Mouse (Mus musculus) left cerebral cortex, adult 18-20 months (tissue): Measurements from ENCODE around the gene Rnf141. TPM values are rescaled to one million over a fixed set of nuclear protein-coding genes. Genes with fewer than 3 reads are reported as not detected.

Source experiments
- DNase-seq, 2 experiments: peaks; one replicate each; pipeline ENCODE4 v3.0.0; 2021 to 2022; ENCODE audit warnings: low spot score in 2 of 2, mixed read lengths in 1 of 2
- microRNA-seq, 2 experiments: library from miRNA; unstranded; fragments of <30 nt; microRNA quantifications; one replicate each; pipeline ENCODE4 v1.2.0; 2021
- total RNA-seq, 2 experiments: library from RNA; stranded (reverse); gene quantifications; 2 replicates each; pipeline ENCODE4 v1.2.3; 2021

Rnf141 gene
- total RNA-seq, 2 experiments from 2014 or later = 76.2 to 85.0 TPM

- no peak for DNase-seq
Observed at GRCm38 (mm10) chr7:110770949-110771348, 73.3 kb downstream of the Rnf141 start.

GRCm38 (mm10) chr7:110769094-110769493 lies 75.2 kb downstream of the Rnf141 start:
- DNase-seq = peak in 1 of 2 experiments; percentile 30

GRCm38 (mm10) chr7:110768451-110769064 lies 75.7 kb downstream of the Rnf141 start:
- peak; percentile 31 to 59 for DNase-seq

GRCm38 (mm10) chr7:110768001-110768400 lies 76.3 kb downstream of the Rnf141 start, which contains the start of gene Ampd3:
Gene Ampd3, plus strand, starts transcription at chr7:110768206.
- DNase-seq = peak in 1 of 2 experiments; percentile 13

GRCm38 (mm10) chr7:110762605-110763180 lies 81.6 kb downstream of the Rnf141 start:
- no peak for DNase-seq

- no peak for DNase-seq
Observed at GRCm38 (mm10) chr7:110756440-110756839, 87.8 kb downstream of the Rnf141 start.

GRCm38 (mm10) chr7:110753926-110754330 lies 90.3 kb downstream of the Rnf141 start:
- DNase-seq = no peak

GRCm38 (mm10) chr7:110753310-110753709 lies 90.9 kb downstream of the Rnf141 start:
- DNase-seq = no peak

- DNase-seq = no peak
Observed at GRCm38 (mm10) chr7:110751634-110752033, 92.6 kb downstream of the Rnf141 start.

GRCm38 (mm10) chr7:110750834-110751233 lies 93.4 kb downstream of the Rnf141 start:
- DNase-seq = no peak

Small RNA genes within 50 kb of the gene (microRNA-seq; reads per million reads assigned to microRNA genes)
- 0 reads per million in 2 experiments for gene Gm47282

Other genes with a start within 250 kb of the Rnf141 start
- 10 to 100 TPM; 52.6 to 55.5 TPM for gene Sbf2, start 229.5 kb downstream of the Rnf141 start, total RNA-seq
- 1 to 10 TPM; 2.6 to 3.3 TPM for gene Adm, start 216.8 kb downstream of the Rnf141 start, total RNA-seq
- gene Ampd3, start 76.3 kb downstream of the Rnf141 start, total RNA-seq = 10 to 100 TPM; 21.3 to 23.5 TPM
- gene Lyve1, start 18.8 kb upstream of the Rnf141 start, total RNA-seq = 1 to 10 TPM; 1.5 to 1.6 TPM
- 1 to 10 TPM; 2.7 to 3.3 TPM for gene Mrvi1, start 138.0 kb upstream of the Rnf141 start, total RNA-seq
- gene Ctr9, start 184.5 kb upstream of the Rnf141 start, total RNA-seq = 10 to 100 TPM; 37.1 to 39.5 TPM
- 100 to 1,000 TPM; 615 to 634 TPM for gene Eif4g2, start 238.6 kb upstream of the Rnf141 start, total RNA-seq